Mouse (Mus musculus) stomach, embryonic 15.5 days (tissue): Measurements from ENCODE around the gene Sgca. TPM values are rescaled to one million over a fixed set of nuclear protein-coding genes. Genes with fewer than 3 reads are reported as not detected.

Experiments used
- ATAC-seq: fragments of 200-750 bp; cut with Nextera tagmentation; 2 replicates; pipeline ENCODE4 v1.8.0; 2017; ENCODE audit warnings: low read depth, moderate number of reproducible peaks, moderate TSS enrichment; ENCODE audit not compliant: insufficient read depth, low FRiP score
- H3K27ac ChIP-seq: fragments of 300-500 bp; sonication (generic); 2 replicates; pipeline ENCODE4 v1.5.1; 2015; ENCODE audit warnings: mild to moderate bottlenecking, inconsistent platforms
- H3K27me3 ChIP-seq: fragments of 300-500 bp; sonication (generic); replicated peaks from 2 replicates; pipeline ENCODE4 v1.6.1; 2015; ENCODE audit warnings: inconsistent platforms
- H3K36me3 ChIP-seq: fragments of 300-500 bp; sonication (generic); 2 replicates; pipeline ENCODE4 v1.6.1; 2015; ENCODE audit warnings: inconsistent platforms
- H3K4me1 ChIP-seq: fragments of 300-500 bp; sonication (generic); 2 replicates; pipeline ENCODE4 v1.6.1; 2015; ENCODE audit warnings: inconsistent platforms
- H3K4me2 ChIP-seq: fragments of 300-500 bp; sonication (generic); 2 replicates; pipeline ENCODE4 v1.6.1; 2015; ENCODE audit warnings: mild to moderate bottlenecking, inconsistent platforms
- H3K4me3 ChIP-seq: fragments of 300-500 bp; sonication (generic); replicated peaks from 2 replicates; pipeline ENCODE4 v1.5.1; 2015; ENCODE audit warnings: inconsistent platforms
- H3K9ac ChIP-seq: fragments of 300-500 bp; sonication (generic); 2 replicates; pipeline ENCODE4 v1.6.1; 2015; ENCODE audit warnings: inconsistent platforms
- H3K9me3 ChIP-seq: fragments of 300-500 bp; sonication (generic); 2 replicates; pipeline ENCODE4 v1.6.1; 2016; ENCODE audit warnings: inconsistent platforms
- WGBS: fragments of 180-500 bp; shearing (Covaris S2); methylation state at CpG from one replicate; pipeline ENCODE4 v1.1.7; 2015; 5-methylcytosine and 5-hydroxymethylcytosine counted together
- polyA plus RNA-seq: library from polyadenylated mRNA; unstranded; fragments of >200 nt; fragmentation: Nextera tagmentation; extraction: Ambion mirVana; gene quantifications from 2 replicates; pipeline ENCODE4 v1.2.1, GENCODE M21; 2015

Sgca gene
- polyA plus RNA-seq, 1 experiment from 2014 or later: 0.17 TPM

GRCm38 (mm10) chr11:94937335-94937781, 38.8 kb downstream of the Sgca start:
- under 1% methylated on average over 18 of the region's 18 CpGs for WGBS
- H3K36me3 ChIP-seq: peaks cover 26% of the 10 kb centered on the region
- peak; percentile 49 for ATAC-seq
- H3K4me1 ChIP-seq: peaks cover 36% of the 10 kb centered on the region
- no peaks in the 10 kb centered on the region for H3K27me3 ChIP-seq
- no peaks in the 10 kb centered on the region for H3K9me3 ChIP-seq
- H3K27ac ChIP-seq: peak overlapping the region; percentile 94
- H3K9ac ChIP-seq: peak overlapping the region; percentile 33; the same call in 1 of the 2 replicates
- peak overlapping the region; percentile 68 for H3K4me2 ChIP-seq
- peak overlapping the region; percentile 57 for H3K4me3 ChIP-seq

DNA sequence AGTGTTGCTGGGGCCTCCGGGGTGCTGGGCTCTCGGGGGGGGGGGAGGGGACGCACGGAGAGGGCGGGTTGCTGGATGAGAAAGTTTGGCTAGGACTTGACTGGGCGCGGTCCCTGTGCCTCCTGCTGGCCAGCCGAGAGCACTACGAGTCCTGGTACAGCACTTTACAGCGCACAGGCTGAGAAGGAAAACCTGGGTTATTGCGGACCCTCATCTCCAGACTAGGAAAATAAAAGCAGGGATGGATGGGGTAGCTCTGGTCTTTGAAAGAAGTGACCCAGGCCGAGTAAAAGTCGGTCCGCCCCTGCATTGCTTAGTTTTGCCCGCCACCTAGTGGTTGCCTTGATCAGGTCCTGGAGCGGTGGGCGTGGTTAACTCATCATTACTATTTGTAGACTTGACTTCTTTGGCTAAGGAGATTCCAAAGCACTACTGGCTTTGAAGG, 39.3 kb downstream of the Sgca start:
- peak overlapping the region; percentile 55 for H3K9ac ChIP-seq
- peak overlapping the region; percentile 94 for H3K27ac ChIP-seq
- H3K4me3 ChIP-seq: peak overlapping the region; percentile 57
- H3K27me3 ChIP-seq: no peaks in the 10 kb centered on the region
- peaks cover 22% of the 10 kb centered on the region for H3K36me3 ChIP-seq
- peak; percentile 52 for ATAC-seq
- H3K4me2 ChIP-seq: peak overlapping the region; percentile 68
- no peaks in the 10 kb centered on the region for H3K9me3 ChIP-seq
- under 1% methylated on average over 17 of the region's 17 CpGs for WGBS
- H3K4me1 ChIP-seq: peaks cover 36% of the 10 kb centered on the region

- Histone ChIP-seq H3K9ac (peak within 1 kb of the TSS; percentile 55), H3K36me3 (peaks cover 16% of the 10 kb centered on the region), H3K4me2 (peak within 1 kb of the TSS; percentile 68), H3K9me3 (no peaks in the 10 kb centered on the region), H3K4me3 (peak within 1 kb of the TSS; percentile 57), H3K27ac (peak within 1 kb of the TSS; percentile 94), H3K4me1 (peaks cover 32% of the 10 kb centered on the region), H3K27me3 (no peaks in the 10 kb centered on the region)
- ATAC-seq: peak; percentile 28
- 14% methylated on average over 19 of the region's 19 CpGs for WGBS
Observed at GRCm38 (mm10) chr11:94936045-94936444, 40.1 kb downstream of the Sgca start, which contains the start of gene Col1a1. Gene Col1a1 (plus strand): TSS chr11:94936224.

DNA sequence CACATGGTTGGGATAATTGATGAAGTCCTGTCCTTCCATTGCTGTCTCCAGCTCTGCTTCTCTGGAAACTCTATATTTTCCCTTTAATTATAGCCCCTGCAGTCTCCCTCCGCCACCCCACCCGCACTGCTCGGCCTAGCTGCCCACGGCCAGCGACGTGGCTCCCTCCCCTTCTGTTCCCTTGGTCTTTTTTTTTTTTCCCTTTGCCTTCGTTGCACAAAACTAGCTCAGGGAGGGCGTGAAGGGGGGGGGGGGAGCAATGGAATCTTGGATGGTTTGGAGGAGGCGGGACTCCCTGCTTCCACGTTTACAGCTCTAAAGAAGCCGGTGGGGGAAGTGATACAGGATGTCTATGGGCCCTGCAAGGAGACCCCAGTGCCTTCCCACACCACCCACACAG, 41.6 kb downstream of the Sgca start:
- no peak for ATAC-seq
- H3K27me3 ChIP-seq: no peaks in the 10 kb centered on the region
- peak overlapping the region; percentile 94 for H3K27ac ChIP-seq
- H3K9me3 ChIP-seq: no peaks in the 10 kb centered on the region
- peak overlapping the region; percentile 48 for H3K4me2 ChIP-seq
- 20% methylated on average over 11 of the region's 11 CpGs for WGBS
- H3K36me3 ChIP-seq: peaks cover 3% of the 10 kb centered on the region
- peak overlapping the region; percentile 57; the same call in 1 of the 2 replicates for H3K4me3 ChIP-seq
- H3K4me1 ChIP-seq: peaks cover 36% of the 10 kb centered on the region
- H3K9ac ChIP-seq: no peak overlapping the region

DNA sequence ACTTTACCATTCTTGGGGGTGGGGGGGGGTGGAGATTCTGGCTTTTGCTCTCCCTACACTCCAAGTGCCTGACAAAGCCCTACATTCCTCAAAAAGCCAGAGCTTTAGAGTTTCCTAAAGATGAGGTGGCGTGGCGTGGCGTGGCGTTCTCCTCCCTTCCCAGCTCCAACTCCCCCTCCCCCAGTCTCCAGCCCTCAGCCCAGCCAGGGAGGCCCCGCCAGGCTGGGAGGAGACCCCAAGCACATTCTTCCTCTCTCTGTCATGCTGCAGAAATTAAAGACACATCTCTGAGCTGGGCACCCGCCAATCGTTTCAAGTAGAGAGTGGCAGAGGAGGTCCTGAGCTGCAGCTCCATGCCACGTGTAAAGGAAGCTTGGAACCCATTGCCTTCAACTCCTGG, 42.5 kb downstream of the Sgca start:
- no peak overlapping the region for H3K9ac ChIP-seq
- H3K9me3 ChIP-seq: no peaks in the 10 kb centered on the region
- peak overlapping the region; percentile 48 for H3K4me2 ChIP-seq
- peak overlapping the region; percentile 12; the same call in 1 of the 2 replicates for H3K4me3 ChIP-seq
- 16% methylated on average over 8 of the region's 8 CpGs for WGBS
- H3K4me1 ChIP-seq: peaks cover 42% of the 10 kb centered on the region
- peak; percentile 3; the same call in 1 of the 2 replicates for ATAC-seq
- no peaks in the 10 kb centered on the region for H3K27me3 ChIP-seq
- no peaks in the 10 kb centered on the region for H3K36me3 ChIP-seq
- peak overlapping the region; percentile 93 for H3K27ac ChIP-seq

- Histone ChIP-seq H3K4me1 (peaks cover 49% of the 10 kb centered on the region), H3K4me3 (no peak overlapping the region), H3K9me3 (no peaks in the 10 kb centered on the region), H3K36me3 (no peaks in the 10 kb centered on the region), H3K27ac (peak overlapping the region; percentile 95), H3K9ac (no peak overlapping the region), H3K27me3 (no peaks in the 10 kb centered on the region), H3K4me2 (no peak overlapping the region)
- no peak for ATAC-seq
- WGBS: 38% methylated on average over 4 of the region's 4 CpGs
Observed at GRCm38 (mm10) chr11:94930151-94930550, 46.0 kb downstream of the Sgca start.

GRCm38 (mm10) chr11:94929599-94929998, 46.5 kb downstream of the Sgca start:
- H3K9me3 ChIP-seq: no peaks in the 10 kb centered on the region
- no peaks in the 10 kb centered on the region for H3K27me3 ChIP-seq
- no peaks in the 10 kb centered on the region for H3K36me3 ChIP-seq
- H3K4me2 ChIP-seq: peak overlapping the region; percentile 43
- H3K4me3 ChIP-seq: no peak overlapping the region
- WGBS: 35% methylated on average over 9 of the region's 9 CpGs
- no peak overlapping the region for H3K9ac ChIP-seq
- peaks cover 43% of the 10 kb centered on the region for H3K4me1 ChIP-seq
- no peak for ATAC-seq
- peak overlapping the region; percentile 95 for H3K27ac ChIP-seq

GRCm38 (mm10) chr11:94928820-94929219, 47.3 kb downstream of the Sgca start:
- no peak overlapping the region for H3K9ac ChIP-seq
- no peaks in the 10 kb centered on the region for H3K36me3 ChIP-seq
- peak; percentile 91 for ATAC-seq
- WGBS: 2% methylated on average over 13 of the region's 13 CpGs
- peaks cover 38% of the 10 kb centered on the region for H3K4me1 ChIP-seq
- H3K4me3 ChIP-seq: peak overlapping the region; percentile 12; the same call in 1 of the 2 replicates
- H3K27ac ChIP-seq: peak overlapping the region; percentile 95
- H3K9me3 ChIP-seq: no peaks in the 10 kb centered on the region
- peak overlapping the region; percentile 43 for H3K4me2 ChIP-seq
- no peaks in the 10 kb centered on the region for H3K27me3 ChIP-seq

- Histone ChIP-seq H3K4me3 (no peak overlapping the region), H3K36me3 (no peaks in the 10 kb centered on the region), H3K9ac (no peak overlapping the region), H3K9me3 (no peaks in the 10 kb centered on the region), H3K27ac (peak overlapping the region; percentile 95), H3K4me2 (no peak overlapping the region), H3K4me1 (peaks cover 34% of the 10 kb centered on the region), H3K27me3 (no peaks in the 10 kb centered on the region)
- no peak for ATAC-seq
- 12% methylated on average over 5 of the region's 5 CpGs for WGBS
Observed at GRCm38 (mm10) chr11:94927771-94928291, 48.3 kb downstream of the Sgca start.

- peak overlapping the region; percentile 95 for H3K27ac ChIP-seq
- H3K9ac ChIP-seq: no peak overlapping the region
Observed at GRCm38 (mm10) chr11:94926431-94926830, 49.7 kb downstream of the Sgca start.

DNA sequence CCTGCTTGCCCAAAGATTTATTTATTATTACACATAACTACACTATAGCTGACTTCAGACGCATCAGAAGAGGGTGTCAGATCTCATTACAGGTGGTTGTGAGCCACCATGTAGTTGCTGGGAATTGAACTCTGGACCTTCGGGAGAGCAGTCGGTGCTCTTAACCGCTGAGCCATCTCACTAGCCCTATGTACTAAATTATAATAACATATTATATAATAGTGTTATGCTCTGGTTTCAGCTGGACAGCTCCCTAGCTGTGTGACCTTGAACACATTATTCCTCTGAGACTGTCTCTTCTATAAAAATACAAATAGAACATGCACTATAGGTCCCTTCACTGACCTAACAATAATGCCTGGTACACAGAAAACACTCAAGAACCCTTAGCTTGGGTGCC, 51.1 kb downstream of the Sgca start:
- Histone ChIP-seq H3K4me1 (peaks cover 30% of the 10 kb centered on the region), H3K9ac (no peak overlapping the region), H3K27ac (no peak overlapping the region), H3K4me2 (no peak overlapping the region), H3K36me3 (no peaks in the 10 kb centered on the region), H3K27me3 (no peaks in the 10 kb centered on the region), H3K9me3 (no peaks in the 10 kb centered on the region), H3K4me3 (no peak overlapping the region)
- WGBS: 91% methylated on average over 4 of the region's 4 CpGs
- ATAC-seq: no peak

More at GRCm38 (mm10) chr11:94926431-94926830, 49.7 kb downstream of the Sgca start:
- ATAC-seq: no peak
- Histone ChIP-seq H3K4me3 (no peak overlapping the region), H3K36me3 (no peaks in the 10 kb centered on the region), H3K4me1 (peaks cover 34% of the 10 kb centered on the region), H3K4me2 (no peak overlapping the region), H3K9me3 (no peaks in the 10 kb centered on the region), H3K27me3 (no peaks in the 10 kb centered on the region)
- 45% methylated on average over 11 of the region's 11 CpGs for WGBS

- WGBS: 19% methylated on average over 6 of the region's 6 CpGs
- no peak for ATAC-seq
- peak overlapping the region; percentile 74; the same call in 1 of the 2 replicates for H3K27ac ChIP-seq
Observed at GRCm38 (mm10) chr11:94920996-94921401, 55.1 kb downstream of the Sgca start.

More at GRCm38 (mm10) chr11:94920996-94921401, 55.1 kb downstream of the Sgca start:
- H3K4me3 ChIP-seq: no peak overlapping the region
- H3K9me3 ChIP-seq: no peaks in the 10 kb centered on the region
- H3K4me2 ChIP-seq: 0 out of 2 replicates have a peak overlapping the region, but pooled peaks have one; percentile 5
- no peaks in the 10 kb centered on the region for H3K36me3 ChIP-seq
- H3K27me3 ChIP-seq: no peaks in the 10 kb centered on the region
- H3K4me1 ChIP-seq: peaks cover 14% of the 10 kb centered on the region
- H3K9ac ChIP-seq: no peak overlapping the region
